Mouse (Mus musculus): ENCODE results near the gene Slc7a14.

The Slc7a14 gene

GRCm38 (mm10) chr3:31203947-31204346, 106.2 kb downstream of the Slc7a14 start:
- DNase-seq: no peak

DNA sequence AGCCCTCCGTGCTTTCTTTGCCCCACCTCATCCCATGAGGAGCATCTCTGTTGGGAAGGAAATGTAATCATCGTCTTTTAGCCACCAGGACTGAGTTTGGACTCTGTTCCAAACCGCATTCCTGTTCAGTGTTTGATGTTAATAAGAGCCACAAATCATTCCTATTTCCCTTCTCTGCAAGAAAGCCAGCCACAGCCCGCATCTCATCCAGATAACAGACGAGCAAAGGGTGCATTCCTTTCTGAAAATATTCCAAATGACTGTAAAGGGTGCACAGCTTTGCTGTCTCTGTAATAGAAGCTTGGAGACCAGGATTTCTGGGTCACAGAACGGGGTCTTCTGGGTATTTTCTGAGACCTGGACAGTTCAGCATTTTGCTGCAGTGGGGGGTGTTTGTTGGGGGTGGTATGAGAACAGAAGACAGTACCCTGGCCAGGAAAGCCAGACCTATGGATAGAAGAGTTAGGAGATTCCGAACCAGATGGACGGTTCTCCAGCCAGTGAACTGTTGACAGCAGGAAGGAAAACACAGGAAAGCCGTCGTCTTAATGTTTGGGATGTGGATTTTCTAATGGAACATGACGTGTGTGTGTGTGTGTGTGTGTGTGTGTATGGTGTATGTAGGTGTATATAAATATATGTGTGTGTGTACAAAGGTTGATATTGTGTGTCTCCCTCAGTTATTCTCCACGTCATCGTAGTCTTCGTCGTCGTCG, 110.9 kb downstream of the Slc7a14 start:
- DNase-seq: no peak

- DNase-seq: no peak
Observed at GRCm38 (mm10) chr3:31191402-31191801, 118.8 kb downstream of the Slc7a14 start.

GRCm38 (mm10) chr3:31190342-31190741, 119.8 kb downstream of the Slc7a14 start:
- no peak for DNase-seq

DNA sequence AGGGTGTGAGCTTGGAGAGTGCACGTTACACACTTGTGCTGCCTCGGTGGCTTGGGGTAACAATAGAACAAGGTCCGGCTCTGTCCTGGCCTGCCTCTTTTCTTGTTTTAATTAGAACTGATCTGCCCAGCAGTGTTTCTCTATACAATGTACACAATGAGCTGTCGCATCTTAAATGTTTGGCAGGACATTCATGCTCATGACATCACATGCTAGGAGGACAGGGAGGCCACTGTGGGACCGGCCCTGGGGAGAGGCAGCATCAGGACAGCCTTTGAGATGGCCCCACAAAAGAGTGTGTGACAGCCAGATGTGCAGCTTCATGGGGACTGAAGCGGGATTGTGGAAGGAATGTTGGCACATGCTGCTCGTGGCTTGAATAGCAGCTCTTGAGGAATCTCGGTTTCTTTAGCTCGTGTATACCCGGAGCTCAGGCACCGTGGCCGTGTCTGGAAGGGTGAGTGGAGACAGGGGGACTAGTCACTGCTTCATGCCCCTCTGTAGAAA, 143.8 kb downstream of the Slc7a14 start:
- no peak for DNase-seq

- DNase-seq: no peak
Observed at GRCm38 (mm10) chr3:31165803-31166202, 144.4 kb downstream of the Slc7a14 start.

- no peak for DNase-seq
Observed at GRCm38 (mm10) chr3:31162860-31163259, 147.3 kb downstream of the Slc7a14 start.

DNA sequence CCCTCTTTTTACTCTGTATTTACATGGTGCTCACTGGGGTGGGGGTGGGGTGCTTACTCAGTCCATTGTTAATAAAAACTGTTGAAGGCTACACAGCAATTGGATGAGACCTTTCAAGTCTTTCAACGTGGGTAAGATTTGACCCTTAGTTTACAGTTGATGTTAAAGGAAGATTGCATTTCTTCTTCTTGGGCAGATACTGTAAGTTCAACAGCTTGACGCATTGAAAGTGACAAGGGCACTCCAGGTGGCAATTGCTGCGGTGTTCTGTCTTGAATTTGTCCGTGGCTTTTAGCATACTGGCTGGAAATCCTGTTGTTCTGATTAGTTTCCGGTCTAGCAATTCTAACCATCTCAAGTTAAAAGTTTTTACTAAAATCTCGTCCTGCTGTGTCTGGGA, 148.8 kb downstream of the Slc7a14 start:
- DNase-seq: no peak

DNA sequence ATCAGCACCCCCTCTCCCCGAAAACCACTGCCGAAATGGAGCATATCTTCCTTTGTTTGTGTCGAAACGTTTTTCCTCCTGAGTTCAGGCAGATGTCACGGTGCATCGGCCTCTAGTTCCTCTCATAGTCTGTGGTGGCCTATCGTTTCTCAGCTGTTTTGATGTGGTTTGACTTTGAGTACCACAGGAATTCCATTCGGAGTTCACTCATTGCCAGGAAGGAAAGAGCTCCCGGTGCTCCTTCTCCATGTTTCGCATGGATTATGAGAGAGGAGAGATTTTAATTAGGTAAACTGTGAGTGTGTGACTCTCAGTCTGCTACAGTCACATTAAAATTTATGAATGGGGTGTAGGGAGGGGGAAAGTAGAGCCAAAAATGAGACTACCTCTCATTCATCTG, 150.1 kb downstream of the Slc7a14 start:
- DNase-seq: no peak

DNA sequence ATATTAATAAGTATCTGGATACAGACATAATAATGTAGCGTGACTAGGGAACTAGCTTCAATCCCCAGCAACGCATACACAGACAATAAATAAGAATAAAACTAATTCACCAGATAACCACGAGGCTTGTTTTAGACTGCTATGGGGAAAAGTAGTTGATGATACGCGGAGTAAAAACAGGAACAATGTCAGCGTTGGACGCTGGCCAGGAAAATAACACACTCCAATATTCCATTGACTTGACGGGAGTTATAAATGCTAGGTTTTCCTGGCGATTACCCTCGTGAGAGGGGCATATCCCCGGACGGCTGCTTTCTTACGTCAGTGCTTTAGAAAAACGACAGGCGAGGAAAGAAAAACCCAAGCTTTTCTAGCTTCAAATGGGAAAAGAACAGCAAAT, 152.4 kb downstream of the Slc7a14 start:
- DNase-seq: no peak

- no peak for DNase-seq
Observed at GRCm38 (mm10) chr3:31156126-31156525, 154.1 kb downstream of the Slc7a14 start.

All from kidney, adult 11 months (tissue).